Mouse (Mus musculus): ENCODE data around the gene Hrk. TPM values are rescaled to one million over a fixed set of nuclear protein-coding genes. Genes with fewer than 3 reads are reported as not detected.

The Hrk gene
- polyA plus RNA-seq, 1 experiment from 2014 or later, result 0.52 TPM

- Histone ChIP-seq H3K4me2 (no peak overlapping the region), H3K36me3 (replicated peaks) (peaks cover 17% of the 10 kb centered on the region), H3K27me3 (peaks cover 10% of the 10 kb centered on the region), H3K27ac (0 out of 2 replicates have a peak overlapping the region, but pooled peaks have one; percentile 1), H3K9ac (no peak overlapping the region), H3K4me3 (replicated peaks) (no peak overlapping the region), H3K4me1 (peaks cover 8% of the 10 kb centered on the region), H3K9me3 (no peaks in the 10 kb centered on the region)
- ATAC-seq (ENCODE audit: low FRiP score), result no peak
- 72% methylated on average over 13 of the region's 13 CpGs for WGBS
These were observed 33.0 kb downstream of the Hrk start for GRCm38 (mm10) chr5:118197421-118197820.

DNA sequence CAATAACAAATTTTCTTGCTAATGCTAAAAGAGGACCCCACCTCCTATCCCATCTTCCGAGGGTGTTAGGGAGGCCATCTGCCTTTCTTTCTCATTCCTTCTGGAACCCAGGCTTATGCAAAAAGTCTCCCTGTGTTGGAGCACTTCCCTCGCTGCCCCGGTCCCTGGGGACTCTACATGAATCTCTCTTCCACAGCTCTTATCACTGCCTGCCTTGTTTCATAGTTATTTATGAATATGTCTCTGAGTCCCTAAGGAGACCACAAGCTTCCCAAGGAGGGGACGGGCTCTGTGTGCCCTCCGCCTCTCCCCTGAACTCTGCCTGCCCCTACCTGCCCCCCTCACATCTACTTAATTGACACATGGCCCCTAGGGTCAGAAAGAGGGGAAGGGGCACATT, 35.2 kb downstream of the Hrk start:
- Histone ChIP-seq H3K4me1 (no peaks in the 10 kb centered on the region), H3K27me3 (no peaks in the 10 kb centered on the region), H3K4me3 (replicated peaks) (no peak overlapping the region), H3K27ac (no peak overlapping the region), H3K9me3 (no peaks in the 10 kb centered on the region), H3K36me3 (replicated peaks) (peaks cover 19% of the 10 kb centered on the region), H3K4me2 (no peak overlapping the region), H3K9ac (no peak overlapping the region)
- no peak for ATAC-seq (ENCODE audit: low FRiP score)
- WGBS, result 76% methylated on average over 5 of the region's 5 CpGs

- peaks cover 19% of the 10 kb centered on the region for H3K36me3 ChIP-seq (replicated peaks)
- no peak overlapping the region for H3K4me2 ChIP-seq
- H3K4me1 ChIP-seq, result no peaks in the 10 kb centered on the region; the same call in 1 of the 2 replicates
- 89% methylated on average over 16 of the region's 16 CpGs for WGBS
- no peak overlapping the region for H3K4me3 ChIP-seq (replicated peaks)
- no peak for ATAC-seq (ENCODE audit: low FRiP score)
- H3K9me3 ChIP-seq, result no peaks in the 10 kb centered on the region
- H3K27me3 ChIP-seq, result no peaks in the 10 kb centered on the region
- no peak overlapping the region for H3K27ac ChIP-seq
- no peak overlapping the region for H3K9ac ChIP-seq
These were observed 40.4 kb downstream of the Hrk start for GRCm38 (mm10) chr5:118204675-118205440.

DNA sequence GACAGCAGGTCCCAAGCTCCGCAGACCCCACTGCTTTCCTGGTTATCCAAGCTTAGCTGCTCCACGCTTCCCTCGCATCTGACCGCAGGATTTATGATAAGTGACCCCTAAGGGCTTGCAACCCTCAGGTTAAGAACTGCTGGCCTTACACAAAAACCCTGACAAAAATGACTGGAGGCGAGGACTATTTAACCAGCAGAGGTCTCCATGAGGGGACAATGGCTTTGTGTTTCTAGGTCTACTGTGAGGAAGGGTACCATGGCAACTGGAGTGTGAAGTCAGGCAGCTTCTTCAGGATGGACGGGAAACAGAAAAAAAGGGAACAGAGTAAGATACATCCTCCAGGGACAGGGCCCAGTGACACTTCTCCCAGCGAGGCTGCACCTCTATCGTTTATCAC, 41.4 kb downstream of the Hrk start:
- Histone ChIP-seq H3K27me3 (no peaks in the 10 kb centered on the region), H3K9ac (no peak overlapping the region), H3K9me3 (no peaks in the 10 kb centered on the region), H3K4me2 (no peak overlapping the region), H3K4me3 (replicated peaks) (no peak overlapping the region), H3K27ac (no peak overlapping the region), H3K36me3 (replicated peaks) (peaks cover 15% of the 10 kb centered on the region), H3K4me1 (no peaks in the 10 kb centered on the region; the same call in 1 of the 2 replicates)
- 65% methylated on average over 8 of the region's 8 CpGs for WGBS
- ATAC-seq (ENCODE audit: low FRiP score), result no peak

GRCm38 (mm10) chr5:118214012-118214411, 49.6 kb downstream of the Hrk start:
- H3K27ac ChIP-seq, result peak overlapping the region; percentile 36; the same call in 1 of the 2 replicates
- H3K4me1 ChIP-seq, result peaks cover 19% of the 10 kb centered on the region
- H3K27me3 ChIP-seq, result no peaks in the 10 kb centered on the region
- H3K4me2 ChIP-seq, result peak overlapping the region; percentile 68
- H3K4me3 ChIP-seq (replicated peaks), result peak overlapping the region; percentile 41
- no peaks in the 10 kb centered on the region for H3K9me3 ChIP-seq
- peak overlapping the region; percentile 58 for H3K9ac ChIP-seq
- peaks cover 7% of the 10 kb centered on the region for H3K36me3 ChIP-seq (replicated peaks)
- peak; percentile 57; the same call in 1 of the 2 replicates for ATAC-seq (ENCODE audit: low FRiP score)
- WGBS, result 14% methylated on average over 5 of the region's 5 CpGs

- peak overlapping the region; percentile 68 for H3K4me2 ChIP-seq
- WGBS, result 5% methylated on average over 24 of the region's 24 CpGs
- peak overlapping the region; percentile 58 for H3K9ac ChIP-seq
- 0 out of 2 replicates have a peak overlapping the region, but pooled peaks have one; percentile 36 for H3K27ac ChIP-seq
- H3K4me1 ChIP-seq, result peaks cover 19% of the 10 kb centered on the region
- ATAC-seq (ENCODE audit: low FRiP score), result peak; percentile 92
- H3K27me3 ChIP-seq, result no peaks in the 10 kb centered on the region
- peak overlapping the region; percentile 41 for H3K4me3 ChIP-seq (replicated peaks)
- no peaks in the 10 kb centered on the region for H3K9me3 ChIP-seq
- peaks cover 7% of the 10 kb centered on the region for H3K36me3 ChIP-seq (replicated peaks)
These were observed 50.1 kb downstream of the Hrk start for GRCm38 (mm10) chr5:118214418-118215154.

DNA sequence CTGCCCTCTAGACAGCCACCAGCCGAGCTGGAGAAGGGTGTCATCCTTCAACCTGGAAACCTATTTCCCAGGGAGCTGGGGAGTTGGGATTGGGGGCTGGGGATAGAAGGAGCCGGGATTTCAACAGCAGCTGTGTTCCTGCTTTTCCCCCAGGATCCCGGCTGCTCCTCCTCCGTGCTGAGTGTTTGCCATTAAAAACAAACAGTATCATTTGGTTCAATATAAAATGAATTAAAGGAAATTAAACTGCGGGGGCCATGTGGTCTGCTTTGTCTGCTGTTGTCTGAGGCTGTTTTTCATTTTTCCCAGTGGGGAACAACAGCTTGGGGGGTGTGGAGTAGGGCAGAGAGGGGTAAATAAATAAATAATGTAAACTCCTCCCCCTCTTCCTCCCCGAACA, 53.0 kb downstream of the Hrk start:
- Histone ChIP-seq H3K27me3 (no peaks in the 10 kb centered on the region), H3K27ac (no peak overlapping the region), H3K4me1 (peaks cover 19% of the 10 kb centered on the region), H3K9me3 (no peaks in the 10 kb centered on the region), H3K4me3 (replicated peaks) (no peak overlapping the region), H3K9ac (no peak overlapping the region), H3K36me3 (replicated peaks) (peaks cover 23% of the 10 kb centered on the region), H3K4me2 (no peak overlapping the region)
- ATAC-seq (ENCODE audit: low FRiP score), result no peak
- WGBS, result 88% methylated on average over 5 of the region's 6 CpGs

DNA sequence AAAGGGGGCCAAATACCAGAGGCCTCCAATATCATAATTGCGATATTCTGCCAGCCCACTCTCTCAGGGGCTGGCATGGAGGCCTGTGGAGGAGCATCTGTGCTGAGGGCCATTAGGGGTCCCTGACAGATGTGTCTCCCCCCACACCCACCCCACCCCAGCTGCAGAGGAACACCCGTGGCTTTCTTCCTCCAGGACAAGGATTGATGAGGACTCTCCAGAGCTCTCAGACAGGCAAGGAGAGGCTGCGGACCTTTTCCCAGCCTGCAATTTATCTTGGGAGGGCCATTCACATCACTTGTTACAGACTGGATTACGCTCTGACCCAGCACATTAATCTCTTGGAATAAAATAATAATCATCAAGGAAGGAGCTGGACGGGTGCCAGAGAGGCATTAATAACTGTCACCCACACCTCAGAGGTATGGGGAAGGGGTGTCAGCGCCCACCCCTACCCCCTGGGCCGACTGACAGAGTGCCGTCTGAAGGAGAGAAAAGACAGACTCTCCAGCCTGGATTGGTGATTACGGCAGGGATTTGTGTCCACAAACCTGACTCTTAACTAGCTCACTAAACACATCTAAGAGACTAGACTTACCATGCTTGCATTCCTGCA, 58.8 kb downstream of the Hrk start:
- no peak overlapping the region for H3K4me3 ChIP-seq (replicated peaks)
- no peaks in the 10 kb centered on the region for H3K4me1 ChIP-seq
- no peaks in the 10 kb centered on the region for H3K9me3 ChIP-seq
- no peaks in the 10 kb centered on the region for H3K27me3 ChIP-seq
- no peak overlapping the region for H3K4me2 ChIP-seq
- no peak overlapping the region for H3K27ac ChIP-seq
- peaks cover 52% of the 10 kb centered on the region for H3K36me3 ChIP-seq (replicated peaks)
- no peak overlapping the region for H3K9ac ChIP-seq
- 83% methylated on average over 9 of the region's 9 CpGs for WGBS
- ATAC-seq (ENCODE audit: low FRiP score), result no peak

DNA sequence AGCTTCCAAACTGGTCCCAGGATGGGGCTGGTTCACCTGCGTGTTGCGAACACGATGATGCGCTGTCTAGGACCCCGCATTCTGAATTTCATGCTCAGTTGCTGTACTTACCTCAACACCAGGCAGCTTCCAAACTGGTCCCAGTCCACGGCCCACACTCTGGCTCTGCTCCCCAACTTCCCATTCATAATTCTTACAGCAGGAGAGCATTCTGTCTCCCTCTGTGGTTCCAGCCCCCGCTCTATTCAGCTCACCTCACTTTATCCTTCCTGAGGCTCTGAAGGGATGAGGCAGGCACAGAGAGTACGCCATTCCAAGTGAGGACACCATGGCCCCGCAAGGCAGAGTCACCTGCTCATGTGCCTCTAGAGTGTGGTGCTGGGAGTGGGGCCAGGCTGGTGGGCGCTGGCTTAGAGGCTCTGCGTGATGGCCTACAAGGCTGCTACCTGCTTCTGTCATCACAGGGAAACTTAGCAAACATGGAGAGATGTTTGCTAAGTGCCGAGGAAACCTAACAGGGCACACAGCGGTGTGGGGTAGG, 65.7 kb downstream of the Hrk start:
- H3K27me3 ChIP-seq, result no peaks in the 10 kb centered on the region
- H3K9ac ChIP-seq, result no peak overlapping the region
- 94% methylated on average over 13 of the region's 13 CpGs for WGBS
- H3K9me3 ChIP-seq, result no peaks in the 10 kb centered on the region
- H3K4me2 ChIP-seq, result no peak overlapping the region
- no peak for ATAC-seq (ENCODE audit: low FRiP score)
- peaks cover 86% of the 10 kb centered on the region for H3K36me3 ChIP-seq (replicated peaks)
- no peak overlapping the region for H3K4me3 ChIP-seq (replicated peaks)
- no peaks in the 10 kb centered on the region for H3K4me1 ChIP-seq
- no peak overlapping the region for H3K27ac ChIP-seq

GRCm38 (mm10) chr5:118236891-118237290, 72.4 kb downstream of the Hrk start:
- H3K27ac ChIP-seq, result no peak overlapping the region
- WGBS, result 83% methylated on average over 12 of the region's 12 CpGs
- no peaks in the 10 kb centered on the region for H3K9me3 ChIP-seq
- no peaks in the 10 kb centered on the region for H3K27me3 ChIP-seq
- H3K9ac ChIP-seq, result no peak overlapping the region
- peaks cover 82% of the 10 kb centered on the region for H3K36me3 ChIP-seq (replicated peaks)
- H3K4me2 ChIP-seq, result no peak overlapping the region
- H3K4me1 ChIP-seq, result no peaks in the 10 kb centered on the region
- H3K4me3 ChIP-seq (replicated peaks), result no peak overlapping the region
- ATAC-seq (ENCODE audit: low FRiP score), result no peak
